Mouse (Mus musculus): ENCODE measurements around the gene Lpar3. TPM values are rescaled to one million over a fixed set of nuclear protein-coding genes. Genes with fewer than 3 reads are reported as not detected.

The Lpar3 gene
- polyA plus RNA-seq, 1 experiment: 12.8 TPM

GRCm38 (mm10) chr3:146304556-146305405 is 84.0 kb downstream of the Lpar3 start:
- H3K27ac ChIP-seq (ENCODE audit: insufficient read depth, low read depth, low read length): no peak overlapping the region
- no peaks in the 10 kb centered on the region for H3K4me1 ChIP-seq (ENCODE audit: control insufficient read depth, insufficient read depth, insufficient read length, low read length)
- 35% methylated on average over 21 of the region's 21 CpGs for WGBS
- no peaks in the 10 kb centered on the region for H3K27me3 ChIP-seq (ENCODE audit: control insufficient read depth, insufficient read depth, low read length)
- no peaks in the 10 kb centered on the region for H3K36me3 ChIP-seq (ENCODE audit: control insufficient read depth, insufficient read depth, low read length)
- TF ChIP-seq CTCF (IDR thresholded peaks at IDR 0.05; ENCODE audit: extremely low read depth, insufficient read length, insufficient replicate concordance, low read depth, low read length) (no peak), POLR2A (IDR thresholded peaks at IDR 0.05; ENCODE audit: low read depth, low read length) (no peak)
- H3K4me3 ChIP-seq (ENCODE audit: low read depth, low read length): no peak overlapping the region

- WGBS: 84% methylated on average over 3 of the region's 3 CpGs
Observed at GRCm38 (mm10) chr3:146307341-146307740, 86.6 kb downstream of the Lpar3 start.

GRCm38 (mm10) chr3:146307886-146308285 is 87.1 kb downstream of the Lpar3 start:
- Histone ChIP-seq H3K27me3 (ENCODE audit: control insufficient read depth, insufficient read depth, low read length) (no peaks in the 10 kb centered on the region), H3K4me3 (ENCODE audit: low read depth, low read length) (no peak overlapping the region), H3K4me1 (ENCODE audit: control insufficient read depth, insufficient read depth, insufficient read length, low read length) (no peaks in the 10 kb centered on the region), H3K36me3 (ENCODE audit: control insufficient read depth, insufficient read depth, low read length) (no peaks in the 10 kb centered on the region), H3K27ac (ENCODE audit: insufficient read depth, low read depth, low read length) (no peak overlapping the region)
- WGBS: 80% methylated on average over 2 of the region's 2 CpGs
- TF ChIP-seq POLR2A (IDR thresholded peaks at IDR 0.05; ENCODE audit: low read depth, low read length) (no peak), CTCF (IDR thresholded peaks at IDR 0.05; ENCODE audit: extremely low read depth, insufficient read length, insufficient replicate concordance, low read depth, low read length) (no peak)

More at GRCm38 (mm10) chr3:146307341-146307740, 86.6 kb downstream of the Lpar3 start:
- no peak overlapping the region for H3K4me3 ChIP-seq (ENCODE audit: low read depth, low read length)
- H3K36me3 ChIP-seq (ENCODE audit: control insufficient read depth, insufficient read depth, low read length): no peaks in the 10 kb centered on the region
- no peak for TF ChIP-seq POLR2A (IDR thresholded peaks at IDR 0.05; ENCODE audit: low read depth, low read length)
- TF ChIP-seq CTCF (IDR thresholded peaks at IDR 0.05; ENCODE audit: extremely low read depth, insufficient read length, insufficient replicate concordance, low read depth, low read length): no peak
- H3K27ac ChIP-seq (ENCODE audit: insufficient read depth, low read depth, low read length): no peak overlapping the region
- H3K27me3 ChIP-seq (ENCODE audit: control insufficient read depth, insufficient read depth, low read length): no peaks in the 10 kb centered on the region
- no peaks in the 10 kb centered on the region for H3K4me1 ChIP-seq (ENCODE audit: control insufficient read depth, insufficient read depth, insufficient read length, low read length)

- Histone ChIP-seq H3K4me1 (ENCODE audit: control insufficient read depth, insufficient read depth, insufficient read length, low read length) (no peaks in the 10 kb centered on the region), H3K27me3 (ENCODE audit: control insufficient read depth, insufficient read depth, low read length) (no peaks in the 10 kb centered on the region), H3K36me3 (ENCODE audit: control insufficient read depth, insufficient read depth, low read length) (no peaks in the 10 kb centered on the region), H3K27ac (ENCODE audit: insufficient read depth, low read depth, low read length) (no peak overlapping the region), H3K4me3 (ENCODE audit: low read depth, low read length) (no peak overlapping the region)
- no peak for TF ChIP-seq CTCF (IDR thresholded peaks at IDR 0.05; ENCODE audit: extremely low read depth, insufficient read length, insufficient replicate concordance, low read depth, low read length)
- no peak for TF ChIP-seq POLR2A (IDR thresholded peaks at IDR 0.05; ENCODE audit: low read depth, low read length)
- 84% methylated on average over 8 of the region's 8 CpGs for WGBS
Observed at GRCm38 (mm10) chr3:146309586-146309985, 88.8 kb downstream of the Lpar3 start.

- WGBS: 32% methylated on average over 9 of the region's 9 CpGs
- H3K27ac ChIP-seq (ENCODE audit: insufficient read depth, low read depth, low read length): no peak overlapping the region
Observed at GRCm38 (mm10) chr3:146311121-146311538, 90.4 kb downstream of the Lpar3 start.

GRCm38 (mm10) chr3:146315414-146315813 is 94.7 kb downstream of the Lpar3 start:
- no peak for TF ChIP-seq POLR2A (IDR thresholded peaks at IDR 0.05; ENCODE audit: low read depth, low read length)
- TF ChIP-seq CTCF (IDR thresholded peaks at IDR 0.05; ENCODE audit: extremely low read depth, insufficient read length, insufficient replicate concordance, low read depth, low read length): no peak
- WGBS: 90% methylated on average over 8 of the region's 8 CpGs

More at GRCm38 (mm10) chr3:146311121-146311538, 90.4 kb downstream of the Lpar3 start:
- H3K27me3 ChIP-seq (ENCODE audit: control insufficient read depth, insufficient read depth, low read length): no peaks in the 10 kb centered on the region
- H3K36me3 ChIP-seq (ENCODE audit: control insufficient read depth, insufficient read depth, low read length): no peaks in the 10 kb centered on the region
- no peak overlapping the region for H3K4me3 ChIP-seq (ENCODE audit: low read depth, low read length)
- no peak for TF ChIP-seq CTCF (IDR thresholded peaks at IDR 0.05; ENCODE audit: extremely low read depth, insufficient read length, insufficient replicate concordance, low read depth, low read length)
- TF ChIP-seq POLR2A (IDR thresholded peaks at IDR 0.05; ENCODE audit: low read depth, low read length): no peak
- H3K4me1 ChIP-seq (ENCODE audit: control insufficient read depth, insufficient read depth, insufficient read length, low read length): no peaks in the 10 kb centered on the region

GRCm38 (mm10) chr3:146316293-146316692 is 95.5 kb downstream of the Lpar3 start:
- no peaks in the 10 kb centered on the region for H3K27me3 ChIP-seq (ENCODE audit: control insufficient read depth, insufficient read depth, low read length)
- no peaks in the 10 kb centered on the region for H3K4me1 ChIP-seq (ENCODE audit: control insufficient read depth, insufficient read depth, insufficient read length, low read length)
- no peaks in the 10 kb centered on the region for H3K36me3 ChIP-seq (ENCODE audit: control insufficient read depth, insufficient read depth, low read length)
- H3K27ac ChIP-seq (ENCODE audit: insufficient read depth, low read depth, low read length): no peak overlapping the region
- H3K4me3 ChIP-seq (ENCODE audit: low read depth, low read length): no peak overlapping the region
- WGBS: 82% methylated on average over 8 of the region's 8 CpGs
- no peak for TF ChIP-seq POLR2A (IDR thresholded peaks at IDR 0.05; ENCODE audit: low read depth, low read length)
- TF ChIP-seq CTCF (IDR thresholded peaks at IDR 0.05; ENCODE audit: extremely low read depth, insufficient read length, insufficient replicate concordance, low read depth, low read length): no peak

More at GRCm38 (mm10) chr3:146315414-146315813, 94.7 kb downstream of the Lpar3 start:
- H3K4me3 ChIP-seq (ENCODE audit: low read depth, low read length): no peak overlapping the region
- H3K27me3 ChIP-seq (ENCODE audit: control insufficient read depth, insufficient read depth, low read length): no peaks in the 10 kb centered on the region
- H3K36me3 ChIP-seq (ENCODE audit: control insufficient read depth, insufficient read depth, low read length): no peaks in the 10 kb centered on the region
- no peaks in the 10 kb centered on the region for H3K4me1 ChIP-seq (ENCODE audit: control insufficient read depth, insufficient read depth, insufficient read length, low read length)
- no peak overlapping the region for H3K27ac ChIP-seq (ENCODE audit: insufficient read depth, low read depth, low read length)

All from small intestine, adult 2 months (tissue).